Mouse (Mus musculus) heart, adult 2 months (tissue): ENCODE results near the gene Src. TPM values are rescaled to one million over a fixed set of nuclear protein-coding genes. Genes with fewer than 3 reads are reported as not detected.

Experiments used
- DNase-seq, 2 experiments: peaks; one replicate each; pipeline ENCODE4 v3.0.0; 2021
- H3K27ac ChIP-seq: fragments of 200-600 bp; 2 replicates; pipeline ENCODE4 v1.8.1; 2022
- H3K27me3 ChIP-seq: fragments of 200-500 bp; 2 replicates; pipeline ENCODE4 v1.6.1; 2012; ENCODE audit warnings: mild to moderate bottlenecking, low read length, inconsistent platforms, mixed read lengths; ENCODE audit not compliant: control insufficient read depth, insufficient read depth
- H3K36me3 ChIP-seq: fragments of 200-500 bp; 2 replicates; pipeline ENCODE4 v1.6.1; 2012; ENCODE audit warnings: low read length, inconsistent platforms; ENCODE audit not compliant: control insufficient read depth, insufficient read depth
- H3K4me1 ChIP-seq: fragments of 200-500 bp; 2 replicates; pipeline ENCODE4 v1.6.1; 2011; ENCODE audit warnings: low read length; ENCODE audit not compliant: control insufficient read depth, insufficient read depth
- H3K4me3 ChIP-seq: fragments of 200-600 bp; 2 replicates; pipeline ENCODE4 v1.8.1; 2022
- H3K79me2 ChIP-seq: fragments of 200-500 bp; replicated peaks from 2 replicates; pipeline ENCODE4 v1.6.1; 2012; ENCODE audit warnings: mild to moderate bottlenecking, inconsistent platforms, low read length, moderate library complexity, mixed read lengths; ENCODE audit not compliant: control insufficient read depth, insufficient read depth
- H3K9ac ChIP-seq: fragments of 200-500 bp; 2 replicates; pipeline ENCODE4 v1.6.1; 2012; ENCODE audit warnings: low read depth, mild to moderate bottlenecking, control low read depth, inconsistent platforms, low read length, mixed read lengths
- POLR2A ChIP-seq: fragments of 200-500 bp; IDR thresholded peaks from 2 replicates; pipeline ENCODE4 v1.6.1; 2011; ENCODE audit warnings: mild to moderate bottlenecking, low read depth, low read length, control low read depth; ENCODE audit not compliant: insufficient read depth
- WGBS: fragments of 180-500 bp; shearing (Covaris S2); methylation state at CpG from one replicate; pipeline ENCODE4 v1.1.7; 2018; 5-methylcytosine and 5-hydroxymethylcytosine counted together
- intact Hi-C: fragments of 180-260 bp; cut with DNase I; formaldehyde crosslinking; loops from one replicate; pipeline ENCODE4 v1.15.1; 2025
- polyA plus RNA-seq: library from polyadenylated mRNA; depleted of rRNA; stranded (reverse); fragments of >200 nt; gene quantifications from 2 replicates; pipeline ENCODE4 v1.2.3, GENCODE M21; 2012; rRNA removed
- total RNA-seq, 2 experiments: library from RNA; stranded (reverse); gene quantifications; 2 replicates each; pipeline ENCODE4 v1.2.3; 2021

The Src gene
- total and polyA plus RNA-seq, 3 experiments: 4.0 to 5.8 (median 4.1) TPM

GRCm38 (mm10) chr2:157520496-157520895 lies 102.3 kb downstream of the Src start:
- no peak for DNase-seq
- Histone ChIP-seq H3K4me3 (no peak overlapping the region), H3K79me2 (no peaks in the 10 kb centered on the region), H3K36me3 (no peaks in the 10 kb centered on the region), H3K27me3 (no peaks in the 10 kb centered on the region), H3K4me1 (no peaks in the 10 kb centered on the region), H3K9ac (no peak overlapping the region), H3K27ac (no peak overlapping the region)
- intact Hi-C loops: no loop called here
- no peak for TF ChIP-seq POLR2A
- WGBS: 57% methylated on average over 5 of the region's 5 CpGs

Other genes starting within 250 kb of the Src start
- gene Rbl1, start 213.9 kb upstream of the Src start, total RNA-seq: 1 to 10 TPM; 2.0 to 2.1 TPM
- gene Rbl1, start 213.9 kb upstream of the Src start, polyA plus RNA-seq: 0.84 and 1.7 TPM in 2 replicates
- gene Rpn2, start 139.4 kb upstream of the Src start, total RNA-seq: 100 to 1,000 TPM in 1 of 2 experiments, 10 to 100 TPM in 1; 97.5 to 102 TPM
- gene Rpn2, start 139.4 kb upstream of the Src start, polyA plus RNA-seq: 95.1 and 125 TPM in 2 replicates
- gene Mroh8, start 138.9 kb upstream of the Src start, total RNA-seq: under 1 TPM; 0.18 to 0.21 TPM
- 0.08 and 0.26 TPM in 2 replicates for gene Mroh8, start 138.9 kb upstream of the Src start, polyA plus RNA-seq
- gene Ghrh, start 70.9 kb upstream of the Src start, total RNA-seq: not detected
- not detected in 2 replicates for gene Ghrh, start 70.9 kb upstream of the Src start, polyA plus RNA-seq
- gene Manbal, start 50.9 kb upstream of the Src start, total RNA-seq: 10 to 100 TPM; 14.5 to 20.1 TPM
- 42.6 and 44.2 TPM in 2 replicates for gene Manbal, start 50.9 kb upstream of the Src start, polyA plus RNA-seq
- under 1 TPM; 0.29 to 0.39 TPM for gene Nnat, start 141.6 kb downstream of the Src start, total RNA-seq
- 6.0 TPM in 2 replicates for gene Nnat, start 141.6 kb downstream of the Src start, polyA plus RNA-seq
- gene Blcap, start 152.8 kb downstream of the Src start, total RNA-seq: 10 to 100 TPM; 54.3 to 55.6 TPM
- 62.4 and 93.3 TPM in 2 replicates for gene Blcap, start 152.8 kb downstream of the Src start, polyA plus RNA-seq